Mouse (Mus musculus): ENCODE results near the gene Ndufa10. TPM values are rescaled to one million over a fixed set of nuclear protein-coding genes. Genes with fewer than 3 reads are reported as not detected.

Gene Ndufa10
- polyA plus RNA-seq, 1 experiment from 2014 or later, result 244 TPM

GRCm38 (mm10) chr1:92468891-92469290, 4.8 kb downstream of the Ndufa10 start:
- H3K4me3 ChIP-seq (ENCODE audit: low read length), result no peak overlapping the region
- no peaks in the 10 kb centered on the region for H3K27me3 ChIP-seq (ENCODE audit: control insufficient read depth, insufficient read depth, low read depth, low read length)
- no peak overlapping the region for H3K9ac ChIP-seq (ENCODE audit: low read length)
- H3K4me2 ChIP-seq (ENCODE audit: low read depth, low read length), result no peak overlapping the region
- H3K27ac ChIP-seq (ENCODE audit: low read length), result no peak overlapping the region
- no peak for ATAC-seq (ENCODE audit: low read depth)
- H3K36me3 ChIP-seq (ENCODE audit: control insufficient read depth, insufficient read depth, low read length), result peaks cover 20% of the 10 kb centered on the region
- H3K4me1 ChIP-seq (replicated peaks; ENCODE audit: control insufficient read depth, insufficient read depth, low read length), result peaks cover 7% of the 10 kb centered on the region
- 74% methylated on average over 4 of the region's 4 CpGs for WGBS
- no peaks in the 10 kb centered on the region for H3K9me3 ChIP-seq (ENCODE audit: control insufficient read depth, low read length)

GRCm38 (mm10) chr1:92458416-92458815, 15.2 kb downstream of the Ndufa10 start:
- no peaks in the 10 kb centered on the region; the same call in 1 of the 2 replicates for H3K9me3 ChIP-seq (ENCODE audit: control insufficient read depth, low read length)
- 89% methylated on average over 6 of the region's 6 CpGs for WGBS
- H3K27me3 ChIP-seq (ENCODE audit: control insufficient read depth, insufficient read depth, low read depth, low read length), result no peaks in the 10 kb centered on the region
- H3K9ac ChIP-seq (ENCODE audit: low read length), result no peak overlapping the region
- no peak for ATAC-seq (ENCODE audit: low read depth)
- H3K4me2 ChIP-seq (ENCODE audit: low read depth, low read length), result no peak overlapping the region
- no peaks in the 10 kb centered on the region for H3K4me1 ChIP-seq (replicated peaks; ENCODE audit: control insufficient read depth, insufficient read depth, low read length)
- H3K27ac ChIP-seq (ENCODE audit: low read length), result no peak overlapping the region
- no peak overlapping the region for H3K4me3 ChIP-seq (ENCODE audit: low read length)
- H3K36me3 ChIP-seq (ENCODE audit: control insufficient read depth, insufficient read depth, low read length), result peaks cover 45% of the 10 kb centered on the region

DNA sequence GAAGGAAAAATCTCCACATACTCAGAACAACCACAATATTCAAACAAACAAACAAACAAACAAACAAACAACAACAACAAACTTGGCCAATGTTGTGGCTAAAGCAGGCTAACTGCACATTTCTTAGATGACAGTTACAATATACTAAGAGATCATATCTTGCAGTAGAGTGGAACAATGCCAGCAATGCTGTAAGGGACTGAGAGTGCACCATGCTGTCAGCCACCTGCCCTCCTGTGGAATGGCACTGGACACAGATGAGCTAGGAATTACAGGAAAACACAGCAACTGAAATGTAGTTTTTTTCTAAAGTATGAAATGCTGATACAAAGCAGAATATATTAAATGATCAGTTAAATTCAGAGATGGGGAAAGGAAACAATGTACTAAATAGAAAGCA, 15.9 kb downstream of the Ndufa10 start:
- ATAC-seq (ENCODE audit: low read depth), result no peak

GRCm38 (mm10) chr1:92453751-92454445, 19.8 kb downstream of the Ndufa10 start:
- peaks cover 38% of the 10 kb centered on the region for H3K36me3 ChIP-seq (ENCODE audit: control insufficient read depth, insufficient read depth, low read length)
- H3K9ac ChIP-seq (ENCODE audit: low read length), result no peak overlapping the region
- H3K4me2 ChIP-seq (ENCODE audit: low read depth, low read length), result no peak overlapping the region
- H3K9me3 ChIP-seq (ENCODE audit: control insufficient read depth, low read length), result no peaks in the 10 kb centered on the region; the same call in 1 of the 2 replicates
- no peak for ATAC-seq (ENCODE audit: low read depth)
- 68% methylated on average over 8 of the region's 8 CpGs for WGBS
- no peak overlapping the region for H3K27ac ChIP-seq (ENCODE audit: low read length)
- H3K4me3 ChIP-seq (ENCODE audit: low read length), result no peak overlapping the region
- no peaks in the 10 kb centered on the region for H3K27me3 ChIP-seq (ENCODE audit: control insufficient read depth, insufficient read depth, low read depth, low read length)
- H3K4me1 ChIP-seq (replicated peaks; ENCODE audit: control insufficient read depth, insufficient read depth, low read length), result no peaks in the 10 kb centered on the region

More for the DNA sequence above, 15.9 kb downstream of the Ndufa10 start:
- no peak overlapping the region for H3K4me2 ChIP-seq (ENCODE audit: low read depth, low read length)
- no peak overlapping the region for H3K9ac ChIP-seq (ENCODE audit: low read length)
- H3K4me3 ChIP-seq (ENCODE audit: low read length), result no peak overlapping the region
- no peaks in the 10 kb centered on the region for H3K4me1 ChIP-seq (replicated peaks; ENCODE audit: control insufficient read depth, insufficient read depth, low read length)
- no peak overlapping the region for H3K27ac ChIP-seq (ENCODE audit: low read length)
- H3K27me3 ChIP-seq (ENCODE audit: control insufficient read depth, insufficient read depth, low read depth, low read length), result no peaks in the 10 kb centered on the region
- H3K36me3 ChIP-seq (ENCODE audit: control insufficient read depth, insufficient read depth, low read length), result peaks cover 43% of the 10 kb centered on the region
- H3K9me3 ChIP-seq (ENCODE audit: control insufficient read depth, low read length), result no peaks in the 10 kb centered on the region; the same call in 1 of the 2 replicates

GRCm38 (mm10) chr1:92448293-92448692, 25.4 kb downstream of the Ndufa10 start:
- Histone ChIP-seq H3K36me3 (ENCODE audit: control insufficient read depth, insufficient read depth, low read length) (peaks cover 38% of the 10 kb centered on the region), H3K27ac (ENCODE audit: low read length) (no peak overlapping the region), H3K9me3 (ENCODE audit: control insufficient read depth, low read length) (no peaks in the 10 kb centered on the region), H3K9ac (ENCODE audit: low read length) (no peak overlapping the region), H3K27me3 (ENCODE audit: control insufficient read depth, insufficient read depth, low read depth, low read length) (no peaks in the 10 kb centered on the region), H3K4me2 (ENCODE audit: low read depth, low read length) (no peak overlapping the region), H3K4me3 (ENCODE audit: low read length) (no peak overlapping the region), H3K4me1 (replicated peaks; ENCODE audit: control insufficient read depth, insufficient read depth, low read length) (no peaks in the 10 kb centered on the region)
- WGBS, result 69% methylated on average over 3 of the region's 3 CpGs
- ATAC-seq (ENCODE audit: low read depth), result no peak

DNA sequence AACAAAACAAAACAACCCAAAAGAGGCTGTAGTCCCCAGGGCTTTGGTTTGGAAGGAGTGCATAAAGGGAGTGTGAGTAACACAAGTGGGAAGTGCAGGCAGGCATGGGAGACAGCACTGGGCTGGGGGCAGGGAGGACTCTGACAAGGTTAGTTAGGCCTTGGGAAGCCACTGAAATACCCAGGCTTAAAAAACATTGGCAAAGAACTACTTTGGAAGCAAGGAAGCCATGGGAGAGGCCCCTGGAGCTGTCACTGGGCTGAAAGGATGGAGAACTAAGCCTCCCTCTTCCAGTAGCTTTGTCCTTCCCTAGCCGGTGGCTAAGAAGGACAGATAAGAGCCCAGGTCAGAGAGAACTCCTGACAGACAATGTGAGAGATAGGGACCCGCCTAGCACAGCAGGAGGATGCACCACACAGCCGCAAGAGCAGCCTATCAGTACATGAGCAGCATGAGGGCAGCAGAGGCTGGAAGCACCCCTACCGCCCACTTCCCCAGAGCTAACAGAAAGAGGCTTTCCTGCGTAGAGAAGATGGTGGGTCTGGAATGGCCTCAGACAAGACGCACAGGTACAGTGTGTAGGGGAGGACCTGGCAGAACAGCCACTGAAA, 32.1 kb downstream of the Ndufa10 start:
- Histone ChIP-seq H3K27ac (ENCODE audit: low read length) (no peak overlapping the region), H3K4me3 (ENCODE audit: low read length) (no peak overlapping the region), H3K27me3 (ENCODE audit: control insufficient read depth, insufficient read depth, low read depth, low read length) (no peaks in the 10 kb centered on the region), H3K4me1 (replicated peaks; ENCODE audit: control insufficient read depth, insufficient read depth, low read length) (peaks cover 14% of the 10 kb centered on the region), H3K9ac (ENCODE audit: low read length) (no peak overlapping the region), H3K9me3 (ENCODE audit: control insufficient read depth, low read length) (no peaks in the 10 kb centered on the region), H3K36me3 (ENCODE audit: control insufficient read depth, insufficient read depth, low read length) (peaks cover 15% of the 10 kb centered on the region), H3K4me2 (ENCODE audit: low read depth, low read length) (no peak overlapping the region)
- 76% methylated on average over 6 of the region's 6 CpGs for WGBS
- ATAC-seq (ENCODE audit: low read depth), result no peak

DNA sequence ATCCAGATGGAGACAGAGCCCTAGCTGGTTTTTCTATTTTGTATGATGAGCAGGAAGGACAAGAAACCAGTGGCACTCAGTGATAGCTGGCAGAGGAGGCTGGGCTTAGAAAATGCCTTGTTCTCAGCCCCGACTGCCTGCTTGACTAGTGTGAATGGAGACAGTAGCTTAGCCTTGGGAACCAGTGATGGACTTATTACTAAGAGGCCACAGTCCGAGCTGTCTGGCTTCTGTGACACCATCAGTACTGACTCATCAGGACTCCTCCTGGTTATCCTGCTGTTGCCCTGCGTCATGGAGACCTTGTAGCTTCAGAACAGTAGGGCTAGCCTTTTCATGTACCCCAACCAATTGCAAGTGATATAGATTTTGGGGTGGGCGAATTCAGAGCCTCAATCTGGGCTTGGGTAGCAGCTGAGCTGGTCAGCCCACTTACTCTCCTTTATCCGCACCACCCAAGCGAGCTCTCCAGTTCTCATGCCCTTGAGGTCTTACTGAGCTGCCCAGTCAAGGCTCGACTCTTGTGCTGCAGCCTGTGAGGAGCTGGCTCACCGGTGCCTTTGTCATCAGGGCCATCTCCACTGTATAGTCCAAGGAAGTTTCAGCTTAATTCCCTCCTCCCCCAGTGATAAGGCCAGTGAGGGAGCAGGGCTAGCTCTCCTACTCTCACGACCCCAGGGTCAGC, 33.5 kb downstream of the Ndufa10 start:
- no peak overlapping the region for H3K4me3 ChIP-seq (ENCODE audit: low read length)
- no peak overlapping the region for H3K27ac ChIP-seq (ENCODE audit: low read length)
- WGBS, result 88% methylated on average over 9 of the region's 9 CpGs
- no peak overlapping the region for H3K4me2 ChIP-seq (ENCODE audit: low read depth, low read length)
- H3K27me3 ChIP-seq (ENCODE audit: control insufficient read depth, insufficient read depth, low read depth, low read length), result no peaks in the 10 kb centered on the region
- H3K9ac ChIP-seq (ENCODE audit: low read length), result no peak overlapping the region
- H3K4me1 ChIP-seq (replicated peaks; ENCODE audit: control insufficient read depth, insufficient read depth, low read length), result peaks cover 14% of the 10 kb centered on the region
- H3K9me3 ChIP-seq (ENCODE audit: control insufficient read depth, low read length), result no peaks in the 10 kb centered on the region
- peaks cover 12% of the 10 kb centered on the region for H3K36me3 ChIP-seq (ENCODE audit: control insufficient read depth, insufficient read depth, low read length)
- no peak for ATAC-seq (ENCODE audit: low read depth)

- H3K27me3 ChIP-seq (ENCODE audit: control insufficient read depth, insufficient read depth, low read depth, low read length), result no peaks in the 10 kb centered on the region
- no peak overlapping the region for H3K4me3 ChIP-seq (ENCODE audit: low read length)
- H3K9me3 ChIP-seq (ENCODE audit: control insufficient read depth, low read length), result no peaks in the 10 kb centered on the region
- 14% methylated on average over 9 of the region's 9 CpGs for WGBS
- H3K4me1 ChIP-seq (replicated peaks; ENCODE audit: control insufficient read depth, insufficient read depth, low read length), result peaks cover 14% of the 10 kb centered on the region
- peak; percentile 87 for ATAC-seq (ENCODE audit: low read depth)
- H3K4me2 ChIP-seq (ENCODE audit: low read depth, low read length), result no peak overlapping the region
- peak overlapping the region; percentile 70 for H3K27ac ChIP-seq (ENCODE audit: low read length)
- H3K36me3 ChIP-seq (ENCODE audit: control insufficient read depth, insufficient read depth, low read length), result peaks cover 8% of the 10 kb centered on the region
- no peak overlapping the region for H3K9ac ChIP-seq (ENCODE audit: low read length)
Measured at GRCm38 (mm10) chr1:92437678-92438271, 35.9 kb downstream of the Ndufa10 start.

DNA sequence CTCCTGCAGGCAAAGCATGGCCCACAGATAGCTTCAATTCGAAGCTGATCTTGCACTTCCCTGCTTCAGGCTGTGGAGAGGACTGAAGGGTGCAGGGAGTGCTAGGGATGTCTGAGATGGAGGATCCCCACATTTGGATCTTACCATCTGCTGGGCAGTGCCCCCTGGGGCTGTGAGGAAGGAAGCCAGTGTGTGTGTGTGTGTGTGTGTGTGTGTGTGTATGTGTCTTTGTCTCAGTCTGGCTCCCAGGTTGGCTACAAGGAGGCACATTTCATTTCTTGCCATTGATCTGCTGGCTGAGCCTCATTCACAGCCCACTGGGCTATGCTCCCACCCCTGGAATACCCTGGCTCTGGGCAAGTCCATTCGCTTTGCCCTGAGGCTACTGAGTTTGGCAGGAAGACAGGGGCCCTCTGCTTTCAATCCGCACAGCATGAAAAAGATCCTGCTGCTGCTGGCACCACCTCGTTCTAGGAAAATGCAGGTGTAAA, 36.8 kb downstream of the Ndufa10 start:
- Histone ChIP-seq H3K27ac (ENCODE audit: low read length) (no peak overlapping the region; the same call in 1 of the 2 replicates), H3K27me3 (ENCODE audit: control insufficient read depth, insufficient read depth, low read depth, low read length) (no peaks in the 10 kb centered on the region), H3K4me1 (replicated peaks; ENCODE audit: control insufficient read depth, insufficient read depth, low read length) (peaks cover 14% of the 10 kb centered on the region), H3K9ac (ENCODE audit: low read length) (no peak overlapping the region), H3K9me3 (ENCODE audit: control insufficient read depth, low read length) (no peaks in the 10 kb centered on the region), H3K36me3 (ENCODE audit: control insufficient read depth, insufficient read depth, low read length) (peaks cover 6% of the 10 kb centered on the region), H3K4me2 (ENCODE audit: low read depth, low read length) (no peak overlapping the region), H3K4me3 (ENCODE audit: low read length) (no peak overlapping the region)
- 39% methylated on average over 4 of the region's 4 CpGs for WGBS
- ATAC-seq (ENCODE audit: low read depth), result no peak

Data from lung, embryonic 16.5 days (tissue).